Mouse (Mus musculus): ENCODE measurements around the gene V1rd19.
"Not testable (repeated sequence)": the region's sequence is repeated elsewhere in the genome, so short reads cannot be mapped to it uniquely, and the experiment has no call there.

The V1rd19 gene

DNA sequence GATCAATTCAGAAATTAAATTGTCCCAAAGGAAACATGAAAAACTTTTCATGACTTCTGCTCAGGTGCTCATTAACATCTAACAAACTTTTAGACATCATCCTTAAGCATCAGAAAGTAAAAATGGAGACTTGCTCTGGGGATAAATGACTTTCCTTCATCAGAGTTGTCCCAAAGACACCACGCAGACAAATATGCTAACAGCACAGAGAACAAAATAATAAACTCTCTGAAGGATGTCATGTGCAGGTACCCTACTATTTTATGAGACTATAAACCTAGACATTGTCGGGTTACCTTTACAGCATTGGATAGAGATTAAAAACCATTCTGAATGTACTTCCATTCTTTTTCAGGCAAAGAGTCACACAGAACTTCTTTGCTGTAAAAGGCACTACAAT lies at the start of gene V1rd19:
Gene V1rd19 (plus strand): TSS at position 301 of the 400 bp plus-strand sequence.
- no peak for DNase-seq (ENCODE audit: low read depth, low spot score)

DNA sequence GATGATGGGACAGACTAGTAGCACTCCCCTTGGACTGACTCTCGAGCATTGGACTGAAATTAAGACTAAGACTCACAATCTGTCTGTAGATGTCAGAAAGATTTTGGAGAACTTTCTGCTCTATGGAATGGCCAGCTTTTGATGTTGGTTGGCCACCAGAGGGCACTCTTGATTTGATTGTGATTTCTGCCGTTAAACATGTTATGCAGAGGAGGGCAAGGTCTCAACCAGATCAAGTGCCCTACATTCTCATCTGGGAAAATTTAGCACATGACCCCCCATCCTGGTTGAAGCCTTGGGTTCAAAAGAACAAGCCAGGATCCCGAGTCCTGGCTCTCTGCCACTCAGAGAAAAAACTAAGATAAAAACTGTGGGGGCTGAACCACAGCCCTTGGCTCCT lies 33.4 kb upstream of the V1rd19 start:
- DNase-seq (ENCODE audit: low read depth, low spot score) = peak; percentile 4

DNA sequence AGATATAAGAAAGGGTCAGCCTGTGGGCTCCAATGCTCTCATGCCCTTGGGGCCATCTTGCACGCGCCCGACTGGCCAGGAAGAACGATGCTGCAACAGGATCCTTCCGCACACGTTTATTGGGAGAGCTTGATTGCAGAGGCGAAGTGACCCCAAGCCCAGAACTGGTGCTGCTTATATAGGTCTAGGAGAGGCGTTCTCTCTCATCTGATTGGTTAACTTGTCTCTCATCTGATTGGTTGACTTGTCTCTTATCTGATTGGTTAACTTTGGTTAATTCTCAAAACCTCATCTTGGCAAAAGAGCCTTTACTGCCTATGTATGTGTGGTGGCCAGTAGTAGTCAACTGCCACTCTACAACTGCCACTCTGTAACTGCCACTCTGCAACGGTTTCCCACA lies 27.2 kb upstream of the V1rd19 start, which contains the start of gene Vmn1r181:
Gene Vmn1r181 (plus strand): TSS at position 301 of the 400 bp plus-strand sequence.
- DNase-seq (ENCODE audit: low read depth, low spot score) = not testable (repeated sequence)

DNA sequence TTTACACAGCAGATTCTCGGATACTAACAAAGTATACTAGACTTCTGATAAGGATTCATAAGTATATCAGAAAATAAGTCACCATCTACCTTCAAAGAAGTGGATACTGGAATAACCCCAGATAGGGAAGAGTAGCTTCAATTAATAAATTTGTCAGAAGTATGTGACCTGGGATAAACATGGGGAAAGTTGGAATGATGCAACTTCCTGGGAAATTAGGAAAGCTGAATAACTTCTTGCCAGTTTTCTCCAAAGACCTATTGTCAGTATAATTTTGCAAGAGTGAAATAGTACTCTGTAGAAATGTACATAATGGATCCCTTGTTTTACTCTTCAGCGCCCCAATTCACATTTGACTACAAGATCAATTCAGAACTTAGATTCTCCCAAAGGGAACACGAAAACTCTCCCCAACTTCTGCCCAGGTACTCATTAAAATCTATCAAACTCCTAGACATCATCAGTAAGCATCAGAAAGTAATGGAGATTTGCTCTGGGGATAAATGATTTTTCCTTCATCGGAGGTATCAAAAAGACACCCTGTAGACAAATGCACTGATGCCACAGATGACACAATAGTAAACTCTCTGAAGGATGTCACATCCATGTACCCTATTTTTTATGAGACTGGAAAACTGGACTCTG lies 51.3 kb downstream of the V1rd19 start, which contains the start of gene Vmn1r183:
Gene Vmn1r183 (plus strand): TSS at position 595 of the 645 bp plus-strand sequence.
- DNase-seq (ENCODE audit: low read depth, low spot score) = no peak
